Mouse (Mus musculus) NIH3T3 (cell line): Measurements from ENCODE around the gene Tfeb.
A peak's percentile ranks its signal among the peaks of the same experiment; 100 is the strongest.

Source experiments
- DNase-seq: peaks from one replicate; pipeline ENCODE4 v3.0.0-alpha.2; 2012; ENCODE audit warnings: low read depth

Tfeb gene

DNA sequence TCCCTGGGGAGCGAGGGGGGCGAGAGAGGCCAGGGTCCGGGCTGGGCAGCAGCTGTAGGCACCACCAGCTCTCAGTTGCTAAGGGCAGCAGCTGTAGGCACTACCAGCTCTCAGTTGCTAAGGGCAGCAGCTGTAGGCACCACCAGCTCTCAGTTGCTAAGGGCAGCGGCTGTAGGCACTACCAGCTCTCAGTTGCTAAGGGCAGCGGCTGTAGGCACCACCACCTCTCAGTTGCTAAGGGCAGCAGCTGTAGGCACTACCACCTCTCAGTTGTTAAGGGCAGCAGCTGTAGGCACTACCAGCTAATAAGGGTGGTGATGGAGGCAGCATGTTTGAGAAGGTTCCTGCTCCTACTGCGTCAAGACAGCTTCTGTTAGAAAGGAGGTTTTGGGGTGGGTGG is 52.2 kb downstream of the Tfeb start:
- no peak for DNase-seq

DNA sequence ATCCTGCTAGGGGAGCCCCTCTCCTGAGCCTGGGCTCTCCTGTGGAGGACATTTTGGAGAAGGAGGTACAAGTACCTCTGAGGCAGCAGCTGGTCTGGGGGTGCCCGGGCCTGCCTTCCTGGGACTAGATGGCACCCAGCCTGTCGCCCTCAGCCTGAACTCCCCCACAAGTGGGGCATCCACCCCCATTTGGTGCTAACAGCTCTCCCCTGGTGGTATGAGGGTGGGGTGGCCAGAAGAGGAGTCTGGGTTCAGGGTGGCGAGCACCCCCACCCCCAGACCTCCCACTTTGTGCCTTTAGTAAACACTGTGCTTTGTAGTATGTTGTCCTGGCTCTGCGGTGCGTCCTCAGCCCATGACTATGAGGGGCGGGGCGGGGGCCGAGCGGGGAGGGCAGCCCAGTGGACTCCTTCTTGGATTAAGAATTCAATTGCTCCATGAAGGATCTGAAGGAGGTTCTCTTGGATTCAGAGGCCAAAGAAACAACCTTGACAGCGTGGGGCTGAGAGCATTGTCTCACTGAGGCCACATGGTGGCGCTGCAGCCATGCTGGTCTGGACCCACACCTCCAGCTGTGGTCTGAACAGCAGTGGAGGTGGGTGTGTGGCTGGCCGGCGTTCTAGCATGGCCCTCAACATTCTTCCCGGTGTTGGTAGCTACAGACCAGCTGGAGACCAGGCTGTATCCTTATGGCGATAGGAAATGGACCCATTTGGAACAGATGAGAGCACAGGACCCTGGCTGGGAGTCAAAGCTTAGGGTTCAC is 55.5 kb downstream of the Tfeb start:
- DNase-seq: peak; percentile 81

DNA sequence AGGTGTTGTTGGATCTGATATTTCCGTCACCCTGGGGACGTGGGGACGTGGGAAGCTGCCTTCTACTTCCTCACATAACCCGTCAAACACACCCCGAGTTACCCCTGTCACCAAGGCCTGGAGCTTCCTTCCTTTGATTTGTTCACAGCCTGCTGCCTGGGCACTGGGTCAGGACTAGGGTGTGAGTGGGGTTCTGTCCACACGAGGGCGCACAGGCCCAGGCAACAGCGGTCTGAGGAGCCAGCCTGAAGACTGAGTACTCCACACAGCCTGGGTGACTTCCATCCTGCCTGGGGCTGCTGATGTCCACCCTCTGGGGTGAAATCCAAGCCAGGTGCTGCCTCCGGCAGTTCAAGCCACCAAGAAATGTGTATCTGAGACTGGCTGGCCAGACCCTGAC is 56.5 kb downstream of the Tfeb start:
- DNase-seq: peak; percentile 88

DNA sequence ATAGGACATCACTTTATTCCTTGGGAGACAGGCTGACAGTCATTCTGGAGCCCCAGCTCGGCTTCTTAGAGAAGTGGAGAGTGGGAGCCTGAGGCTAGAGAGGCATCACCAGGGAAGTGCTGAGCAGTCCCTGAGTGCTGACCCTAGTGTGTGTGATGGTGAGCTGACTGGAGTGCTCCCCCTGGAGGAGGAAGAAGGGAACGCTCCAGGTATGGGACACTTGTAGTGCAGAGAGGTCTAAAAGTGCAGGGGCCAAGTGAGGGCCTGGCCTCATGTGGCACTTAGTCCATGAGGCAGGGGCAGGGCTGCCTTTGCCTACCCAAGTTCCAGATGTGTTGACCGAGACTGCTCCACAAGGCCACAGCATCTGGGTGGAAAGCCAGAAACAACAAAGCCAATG is 58.6 kb downstream of the Tfeb start:
- peak; percentile 68 for DNase-seq

DNA sequence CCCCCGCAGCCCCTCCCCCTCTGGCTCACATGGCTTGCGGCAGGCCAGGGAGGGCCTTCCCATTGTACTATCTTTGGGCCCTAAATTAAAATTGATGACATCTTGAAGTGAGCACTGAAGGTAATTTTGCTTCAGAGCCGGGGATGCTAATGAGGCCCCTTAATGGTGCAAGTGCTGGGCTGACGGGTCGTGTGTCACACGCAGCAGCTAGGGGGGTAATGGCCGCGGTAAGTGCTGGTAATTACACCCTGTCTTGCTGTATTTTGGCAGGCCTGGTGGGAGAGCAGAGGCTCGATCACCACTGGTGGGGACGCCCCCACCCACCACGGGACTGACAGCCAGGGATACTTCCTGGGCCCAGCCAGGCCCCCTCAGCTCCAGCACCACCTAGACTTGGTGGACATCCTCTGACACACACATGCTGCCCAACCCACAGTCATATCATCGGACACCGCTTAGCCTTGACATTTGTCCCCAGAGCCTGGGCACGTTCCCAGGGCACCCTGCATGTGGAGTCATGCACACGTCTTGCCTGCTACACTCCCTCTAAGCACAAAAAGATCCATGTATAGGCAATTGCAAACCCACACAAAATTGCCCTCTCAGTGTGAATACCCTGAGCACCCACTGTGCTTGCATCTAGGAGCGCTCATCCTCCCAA is 59.5 kb downstream of the Tfeb start:
- no peak for DNase-seq

DNA sequence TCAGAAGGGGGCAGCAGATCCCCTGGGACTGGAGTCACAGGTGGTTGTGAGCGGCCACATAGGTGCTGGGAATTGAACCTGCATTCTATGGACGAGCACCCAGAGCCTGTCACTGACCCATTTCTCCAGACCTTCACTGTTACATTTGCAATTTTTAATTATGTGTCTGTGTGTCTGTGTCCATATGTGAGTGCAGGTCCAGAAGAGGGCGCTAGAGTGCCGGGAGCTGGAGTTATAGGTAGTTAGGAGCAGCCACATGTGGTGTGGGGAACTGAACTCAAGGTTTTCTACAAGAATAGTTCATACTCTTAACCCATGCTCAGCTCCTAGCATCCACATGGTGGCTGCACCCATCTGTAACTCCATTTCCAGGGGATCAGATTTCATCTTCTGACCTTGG is 60.1 kb downstream of the Tfeb start:
- DNase-seq: peak; percentile 27

DNA sequence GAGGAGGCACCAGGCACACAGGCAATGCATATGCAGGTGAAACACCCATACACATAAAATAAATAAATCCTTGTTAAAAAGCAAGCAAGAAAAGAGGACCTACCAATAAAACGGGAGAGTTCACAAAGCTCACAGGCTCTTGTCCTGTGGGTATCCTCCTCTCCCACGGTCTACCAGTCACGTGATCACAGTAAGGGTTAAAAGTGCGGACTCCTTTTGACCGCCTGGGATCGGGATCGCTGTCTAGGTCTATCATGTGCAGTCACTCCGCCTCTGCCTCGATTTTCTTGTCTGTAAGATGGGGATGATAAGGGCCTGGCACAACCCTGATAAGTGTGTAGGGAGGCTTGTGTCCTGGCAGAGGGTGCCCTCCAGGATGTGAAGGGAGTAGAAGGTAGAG is 60.6 kb downstream of the Tfeb start:
- no peak for DNase-seq

DNA sequence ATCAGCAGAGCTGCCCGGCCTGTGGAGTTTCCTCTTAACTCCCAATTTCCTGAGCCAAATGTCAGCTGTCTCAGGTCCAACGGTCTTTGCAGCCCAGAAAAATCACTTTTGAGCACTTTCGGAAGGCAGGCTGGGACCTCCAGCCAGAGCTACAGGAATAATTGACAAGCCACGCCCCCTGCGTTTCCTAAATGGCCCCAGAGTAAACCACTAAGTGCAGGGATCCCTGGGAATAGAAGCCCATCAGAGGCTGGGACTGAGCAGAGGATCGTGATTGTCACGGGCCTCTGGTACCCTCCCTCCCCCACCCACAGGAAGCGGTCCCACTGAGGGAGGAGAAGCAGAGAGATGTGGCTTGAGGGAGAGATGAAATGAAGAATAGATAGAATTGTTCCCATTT is 66.0 kb downstream of the Tfeb start:
- no peak for DNase-seq

DNA sequence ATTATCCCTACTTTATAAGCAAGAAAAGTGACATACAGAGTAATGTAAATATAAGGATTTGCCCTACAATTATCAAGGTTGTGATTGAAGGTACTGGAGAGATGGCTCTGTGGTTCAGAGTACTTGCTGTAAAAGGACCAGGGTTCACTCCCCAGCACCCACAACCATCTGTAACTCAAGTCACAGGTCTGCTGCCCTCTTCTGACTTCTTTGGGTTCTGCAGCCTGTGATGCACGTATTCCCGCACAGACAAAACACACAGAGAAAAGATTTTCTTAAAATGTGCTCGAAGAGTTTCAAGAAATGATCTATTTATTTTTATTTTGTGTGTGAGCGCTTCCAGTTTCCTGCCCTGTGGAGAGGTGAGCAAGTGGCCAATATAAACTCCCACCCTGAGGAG is 66.8 kb downstream of the Tfeb start:
- peak; percentile 28 for DNase-seq

DNA sequence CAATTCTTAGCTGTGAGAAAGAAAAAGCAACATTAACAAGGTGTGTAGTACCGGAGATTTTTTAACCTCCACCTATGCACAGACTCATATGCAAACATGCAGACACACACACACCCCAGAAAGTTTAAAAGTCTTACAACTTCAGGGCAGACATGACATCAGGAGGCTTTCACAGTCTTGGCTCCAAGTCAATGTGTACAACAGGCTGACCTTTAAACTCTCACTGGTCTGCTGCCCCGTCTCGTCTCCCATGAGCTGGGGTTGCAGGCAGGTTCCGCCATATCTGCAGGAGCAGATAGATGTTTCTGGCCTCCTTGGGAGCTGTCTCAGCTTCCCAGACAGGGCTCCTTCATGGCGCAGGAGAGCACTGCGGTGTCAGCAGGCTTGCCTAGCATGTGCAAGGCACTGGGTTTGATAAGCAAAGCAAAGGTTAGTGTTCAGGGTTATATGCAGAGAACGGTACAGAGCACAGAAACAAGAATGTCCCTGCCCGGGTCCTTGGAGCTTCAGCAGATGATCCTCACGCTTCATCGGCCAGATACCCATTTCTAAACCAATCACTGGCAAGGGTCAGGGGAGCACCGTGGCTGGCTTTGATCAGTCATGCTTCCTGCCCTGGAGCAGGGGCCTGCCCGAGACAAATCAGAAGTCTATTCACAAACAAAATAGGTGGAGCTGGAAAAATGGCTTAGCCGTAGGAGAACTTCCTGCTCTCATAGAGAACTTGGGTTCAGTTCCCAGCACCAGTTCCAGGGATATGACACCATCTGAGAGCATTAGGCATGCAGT is 68.4 kb downstream of the Tfeb start:
- DNase-seq: no peak

DNA sequence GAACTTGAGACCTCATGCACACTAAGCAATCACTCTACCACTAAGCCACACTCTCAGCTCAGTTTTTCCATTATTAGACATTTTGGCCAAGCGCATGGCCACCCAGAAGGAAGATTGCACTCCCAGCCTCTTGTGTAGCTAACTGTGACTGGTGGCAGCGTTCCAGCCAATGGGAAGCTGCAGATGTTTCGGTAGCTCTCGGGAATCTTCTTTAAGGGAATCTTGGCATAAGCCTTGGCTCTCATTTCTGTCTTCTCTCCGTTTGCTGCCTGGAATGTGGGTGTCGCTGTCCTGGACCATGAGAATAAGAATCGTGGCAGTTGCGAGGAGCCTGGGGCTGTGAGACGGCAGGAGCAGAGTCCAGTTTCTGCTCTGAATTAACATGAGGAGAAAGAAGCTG is 69.4 kb downstream of the Tfeb start:
- DNase-seq: peak; percentile 20

DNA sequence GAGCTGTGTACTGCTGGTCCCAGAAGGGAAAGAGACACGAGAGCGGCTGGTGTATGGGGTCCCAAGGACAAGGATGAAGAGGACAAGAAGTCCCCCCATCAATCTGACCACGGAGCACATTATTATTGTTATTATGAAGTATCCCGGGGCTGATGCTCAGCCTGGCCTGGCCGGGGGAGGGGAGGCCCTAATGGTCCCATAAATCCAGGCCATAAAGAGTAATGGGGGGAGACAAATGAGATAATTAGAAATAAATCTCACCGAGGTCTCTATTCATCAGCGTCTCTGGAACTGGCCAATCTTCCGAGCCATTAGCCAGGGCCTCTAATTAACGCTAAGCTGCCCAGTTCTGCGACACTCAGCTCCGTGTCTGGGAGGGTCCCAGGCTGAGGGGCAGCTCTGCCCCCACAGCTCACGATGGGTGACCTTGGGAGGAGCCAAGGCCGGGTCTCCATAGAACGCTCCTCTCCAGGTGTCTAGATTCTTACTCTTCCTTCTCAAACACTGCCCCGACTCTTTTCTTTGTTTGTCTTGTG is 74.5 kb downstream of the Tfeb start:
- DNase-seq: no peak

DNA sequence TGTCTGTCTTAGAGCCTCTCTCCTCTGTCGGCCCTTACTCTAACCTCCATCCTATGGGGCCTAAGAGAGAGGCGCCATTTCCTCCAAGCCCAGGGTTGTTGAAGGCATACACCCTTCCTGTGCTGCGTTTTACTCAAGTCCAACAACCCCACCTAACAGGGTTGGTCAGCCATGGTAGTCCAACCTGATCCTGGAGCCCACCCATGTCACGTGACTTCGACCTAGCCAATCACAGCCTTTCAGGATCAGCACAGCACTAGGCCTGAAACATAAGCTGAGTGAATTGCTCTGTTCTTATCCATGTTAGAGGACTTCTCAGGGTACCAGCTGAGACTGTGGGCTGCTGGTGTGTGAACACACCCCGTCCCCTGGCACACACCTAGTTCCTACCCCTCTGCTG is 75.4 kb downstream of the Tfeb start:
- no peak for DNase-seq

DNA sequence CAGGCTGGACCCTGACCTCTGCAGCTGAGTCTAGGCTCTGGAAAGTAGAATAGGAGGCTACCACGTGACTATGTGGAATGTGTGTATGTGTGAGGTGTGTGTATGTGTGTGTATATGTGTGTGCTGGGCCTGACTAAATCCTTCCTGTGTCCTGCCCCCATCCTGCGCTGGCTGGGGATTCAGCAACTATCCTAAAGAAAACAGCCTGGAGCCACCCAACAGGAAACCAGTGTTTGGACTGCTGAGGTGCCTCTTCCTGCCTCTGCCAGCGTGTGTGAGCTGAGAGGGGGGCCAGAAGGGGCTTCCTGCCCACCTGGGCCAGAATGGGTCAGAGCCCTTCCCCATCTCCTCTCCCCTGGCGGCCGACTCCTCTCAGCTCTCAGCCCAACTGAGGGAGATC is 76.8 kb downstream of the Tfeb start:
- no peak for DNase-seq

DNA sequence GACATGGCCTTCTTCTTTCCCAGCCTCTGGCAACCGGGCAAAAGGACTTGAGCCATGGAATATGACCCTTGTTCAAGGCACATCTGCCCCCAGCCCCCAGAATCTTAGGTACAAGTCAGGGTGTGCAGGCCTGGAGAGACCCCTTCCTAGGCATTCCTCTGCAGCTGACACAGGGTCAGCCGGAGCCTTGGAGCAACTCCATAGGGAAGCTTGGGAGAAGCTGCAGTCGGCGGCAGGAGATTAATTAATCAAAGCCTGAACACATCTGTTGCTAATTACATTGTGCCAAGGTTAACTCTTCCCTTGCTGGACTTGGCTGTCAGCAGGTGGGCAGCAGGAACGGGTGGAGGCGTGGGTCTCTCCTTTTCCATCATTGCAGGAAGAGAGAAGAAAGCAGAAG is 77.7 kb downstream of the Tfeb start:
- no peak for DNase-seq

DNA sequence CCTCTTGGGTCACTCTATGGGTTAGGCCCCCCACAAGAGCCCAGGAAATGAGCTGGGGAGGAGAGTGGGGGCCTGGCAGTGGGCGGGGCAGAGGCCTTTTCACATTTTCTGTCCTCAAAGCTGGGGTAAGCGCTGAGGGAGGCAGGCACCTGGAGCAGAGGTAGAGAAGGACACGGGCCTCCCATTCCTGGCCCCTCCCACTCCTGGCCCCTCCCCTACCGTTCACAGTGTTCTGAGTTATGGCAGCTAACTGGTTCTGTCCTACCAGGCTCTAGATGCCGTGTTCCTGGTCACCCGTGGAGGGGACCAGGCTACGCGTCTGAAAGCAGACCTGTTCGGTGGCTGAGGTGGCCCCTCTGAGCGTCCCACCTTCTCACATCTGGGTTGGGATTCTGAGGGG is 78.6 kb downstream of the Tfeb start:
- DNase-seq: no peak

DNA sequence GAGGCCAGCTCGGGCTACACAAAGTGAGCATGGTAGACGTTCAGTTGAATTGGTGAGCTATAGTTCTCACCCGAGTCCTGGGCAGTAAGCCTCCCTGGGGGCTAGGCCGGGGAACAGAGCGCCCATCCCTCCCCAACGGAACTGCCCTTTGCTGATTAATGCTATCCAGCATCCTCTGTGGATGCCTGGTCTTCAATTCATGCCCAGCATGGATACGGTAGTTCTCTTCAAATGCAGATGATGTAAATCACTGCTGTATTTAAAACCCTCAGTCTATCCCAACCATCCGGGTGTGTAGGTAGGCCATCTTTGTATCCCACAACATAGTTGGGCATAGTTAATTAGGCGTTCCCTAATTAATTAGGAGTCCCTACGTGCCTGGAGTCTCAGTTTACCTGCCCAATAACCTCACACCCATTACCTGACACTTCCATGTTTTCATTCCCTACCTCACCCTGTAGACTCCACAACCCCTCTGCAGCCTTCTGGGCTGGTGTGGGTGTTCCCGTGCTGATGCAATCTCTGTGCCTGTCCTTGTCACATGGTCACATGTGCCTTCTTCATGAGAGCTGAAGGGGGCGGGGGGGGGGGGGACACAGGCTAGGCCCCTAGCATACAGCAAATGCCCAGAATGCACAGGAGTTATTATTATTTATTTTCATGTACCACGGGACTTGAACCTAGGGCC is 81.4 kb downstream of the Tfeb start:
- DNase-seq: no peak

DNA sequence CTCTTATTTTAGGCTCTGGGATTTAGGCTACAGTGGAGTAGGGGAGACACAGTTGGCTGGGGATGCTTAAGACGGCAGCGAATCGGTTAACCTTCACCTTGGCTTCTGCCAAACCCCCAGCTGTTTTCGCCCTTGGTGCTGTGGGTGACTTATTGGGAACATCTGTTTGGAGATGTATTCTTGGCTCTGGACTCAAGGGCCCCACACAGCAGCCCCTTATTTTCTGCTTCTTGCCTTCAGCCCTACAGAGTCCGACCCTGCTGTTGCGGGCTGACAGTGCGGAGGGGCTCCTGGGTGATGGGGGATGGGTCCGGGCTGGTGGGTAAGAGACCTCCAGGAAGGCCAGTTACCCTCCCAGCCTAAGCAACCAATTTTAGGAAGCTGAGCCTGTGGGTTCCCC is 84.5 kb downstream of the Tfeb start:
- DNase-seq: no peak

DNA sequence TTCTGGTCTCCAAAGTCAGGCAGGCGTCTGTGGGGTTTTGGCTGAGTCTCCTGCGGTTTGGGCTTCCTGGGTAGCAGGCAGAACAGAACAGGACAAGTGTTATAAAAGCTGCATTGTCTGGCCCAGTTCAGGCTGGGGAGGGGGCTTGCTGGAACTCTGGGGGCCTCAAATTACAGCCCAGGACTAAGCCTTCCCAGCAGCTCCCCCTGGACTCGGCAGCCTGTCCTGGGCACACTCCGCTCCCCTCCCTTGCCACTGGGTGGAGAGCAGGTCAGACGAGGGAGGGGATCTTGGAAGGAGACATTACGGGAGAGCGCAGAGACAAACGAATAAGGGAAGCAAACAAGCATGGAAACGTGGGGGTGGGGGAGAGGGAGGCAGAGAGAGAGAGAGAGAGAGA is 94.3 kb downstream of the Tfeb start:
- DNase-seq: no peak

DNA sequence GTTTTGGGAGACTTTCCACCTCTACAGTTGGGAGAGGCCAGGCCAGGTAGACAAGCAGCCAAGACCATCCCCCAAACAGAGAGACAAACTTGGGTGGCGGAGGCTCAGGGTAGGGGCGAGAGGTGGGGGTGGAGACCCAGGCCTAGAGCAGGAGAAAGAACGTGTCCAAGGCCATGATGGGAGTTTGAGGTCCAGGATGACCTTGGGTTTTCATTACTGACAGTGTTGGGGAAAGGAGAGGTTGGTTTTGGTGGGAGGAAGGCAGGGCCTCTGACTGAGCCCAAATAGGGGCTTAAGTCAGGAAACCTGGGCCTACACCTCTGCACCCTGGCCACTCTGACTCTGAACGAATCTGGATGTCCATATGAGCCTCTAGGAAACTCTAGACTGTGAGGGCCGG is 94.9 kb downstream of the Tfeb start:
- no peak for DNase-seq

DNA sequence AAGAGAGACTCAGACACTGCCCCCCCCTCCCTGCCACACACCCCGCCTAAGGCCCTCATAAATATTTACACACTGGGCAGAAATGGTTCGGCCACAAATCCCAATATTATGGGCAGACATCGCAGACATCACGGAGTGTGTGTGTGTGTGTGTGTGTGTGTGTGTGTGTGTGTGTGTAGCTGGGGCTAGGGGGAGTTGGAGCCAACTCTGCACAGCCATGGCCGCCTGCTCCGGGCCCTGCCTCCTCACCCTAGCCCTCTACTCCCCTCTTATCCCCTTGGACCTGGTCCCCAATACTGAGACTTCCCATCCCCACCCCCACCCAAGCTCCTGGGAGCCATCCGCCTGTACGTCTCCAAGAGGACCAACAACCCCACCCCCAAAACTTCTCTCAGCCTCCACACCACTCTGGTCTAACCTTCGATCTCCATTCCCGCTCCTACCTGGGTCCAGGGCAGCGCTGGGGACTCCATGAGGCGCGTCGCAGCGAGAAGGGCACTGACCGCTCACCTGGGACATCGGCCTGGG is 95.7 kb downstream of the Tfeb start:
- DNase-seq: no peak

DNA sequence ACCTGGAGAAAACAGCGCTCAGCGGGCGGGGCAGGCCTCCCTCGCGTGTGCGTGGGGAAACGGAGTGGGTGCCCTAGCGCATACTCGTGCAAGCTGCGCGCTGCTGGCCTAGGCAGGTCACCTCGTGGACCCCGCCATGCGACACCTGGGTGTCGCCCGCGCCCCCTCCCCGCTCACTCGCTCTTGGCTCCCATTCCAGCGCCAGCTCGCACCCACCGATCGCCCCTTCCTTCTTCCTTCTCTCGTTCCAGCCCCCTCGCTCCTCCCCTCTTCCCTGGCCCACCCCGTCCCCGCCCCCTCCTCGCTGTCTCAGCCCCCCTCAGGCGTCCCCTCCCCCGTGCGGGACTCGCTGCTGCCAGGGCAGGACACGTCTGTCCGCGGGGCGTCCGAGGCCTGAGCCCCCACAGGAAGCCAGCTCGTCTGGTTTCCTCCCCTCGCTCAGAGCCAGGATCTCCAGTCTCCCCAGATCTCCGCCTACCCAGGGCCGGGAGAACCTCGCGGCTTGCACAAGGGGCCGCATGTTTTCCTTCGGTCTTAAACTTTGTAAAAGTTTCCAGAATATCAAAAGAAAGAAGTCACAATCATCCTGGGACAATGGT is 96.3 kb downstream of the Tfeb start:
- peak; percentile 39 for DNase-seq
